Mouse (Mus musculus) MEL (cell line): Measurements from ENCODE around the gene Hyou1. TPM values are rescaled to one million over a fixed set of nuclear protein-coding genes. Genes with fewer than 3 reads are reported as not detected.
A peak's percentile ranks its signal among the peaks of the same experiment; 100 is the strongest.

ENCODE experiments used
- DNase-seq: peaks from one replicate; pipeline ENCODE4 v3.0.0; 2011; ENCODE audit warnings: low read depth, low spot score
- H3K27ac ChIP-seq: 2 replicates; pipeline ENCODE4 v1.5.1; 2012; ENCODE audit warnings: low read depth, mild to moderate bottlenecking, control low read depth, low read length, moderate library complexity; ENCODE audit not compliant: control insufficient read depth
- H3K27me3 ChIP-seq, 2 experiments: fragments of 150-350 bp in 1 of 2; sonication (generic) in 1 of 2; 2 replicates each; pipeline ENCODE4 v1.6.1; 2012; ENCODE audit warnings: low read length in 2 of 2, mild to moderate bottlenecking in 2 of 2, improper control_type of control experiment in 1 of 2, moderate library complexity in 1 of 2; ENCODE audit not compliant: insufficient read depth in 2 of 2, control insufficient read depth in 1 of 2
- H3K36me3 ChIP-seq, 2 experiments: 2 replicates each; pipeline ENCODE4 v1.6.1; 2012 to 2014; ENCODE audit warnings: low read length in 2 of 2, improper control_type of control experiment in 1 of 2, inconsistent platforms in 1 of 2, mild to moderate bottlenecking in 1 of 2; ENCODE audit not compliant: insufficient read depth in 2 of 2, control insufficient read depth in 1 of 2
- H3K4me1 ChIP-seq, 2 experiments: fragments of 150-350 bp in 1 of 2; sonication (generic) in 1 of 2; 2 replicates each; pipeline ENCODE4 v1.6.1; 2012; ENCODE audit warnings: low read length in 2 of 2, improper control_type of control experiment in 1 of 2, mild to moderate bottlenecking in 1 of 2; ENCODE audit not compliant: insufficient read depth in 2 of 2, control insufficient read depth in 1 of 2
- H3K4me3 ChIP-seq, 2 experiments: fragments of 150-350 bp in 1 of 2; sonication (generic) in 1 of 2; 2 replicates each; pipeline ENCODE4 v1.5.1; 2012; ENCODE audit warnings: low read depth in 2 of 2, low read length in 2 of 2, mild to moderate bottlenecking in 2 of 2, moderate library complexity in 2 of 2, control low read depth in 1 of 2, improper control_type of control experiment in 1 of 2; ENCODE audit not compliant: control insufficient read depth in 1 of 2, insufficient read depth in 1 of 2
- H3K79me2 ChIP-seq: 2 replicates; pipeline ENCODE4 v1.6.1; 2012; ENCODE audit warnings: mild to moderate bottlenecking, low read length, moderate library complexity; ENCODE audit not compliant: control insufficient read depth, poor library complexity, insufficient read depth
- H3K9ac ChIP-seq: 2 replicates; pipeline ENCODE4 v1.6.1; 2012; ENCODE audit warnings: low read depth, mild to moderate bottlenecking, control low read depth, low read length, moderate library complexity; ENCODE audit not compliant: control insufficient read depth, poor library complexity, severe bottlenecking
- H3K9me3 ChIP-seq: fragments of 150-350 bp; sonication (generic); replicated peaks from 2 replicates; pipeline ENCODE4 v1.6.1; 2012; ENCODE audit warnings: mild to moderate bottlenecking, low read length, improper control_type of control experiment, moderate library complexity; ENCODE audit not compliant: insufficient read depth
- BHLHE40 ChIP-seq: IDR thresholded peaks from 2 replicates; pipeline ENCODE4 v1.6.1; 2012; ENCODE audit warnings: low read depth, mild to moderate bottlenecking, inconsistent platforms, low read length, improper control_type of control experiment, borderline replicate concordance
- CHD2 ChIP-seq: IDR thresholded peaks from 2 replicates; pipeline ENCODE4 v1.6.1; 2011; ENCODE audit warnings: low read length, improper control_type of control experiment
- CTCF ChIP-seq, 3 experiments: IDR thresholded peaks in 2 of 3; conservative IDR thresholded peaks in 1 of 3; 2 replicates each; pipeline ENCODE4 v1.5.1; 2011 to 2012; ENCODE audit warnings: low read length in 3 of 3, low read depth in 2 of 3, mild to moderate bottlenecking in 2 of 3, improper control_type of control experiment in 1 of 3, inconsistent platforms in 1 of 3, mixed read lengths in 1 of 3, moderate library complexity in 1 of 3; ENCODE audit not compliant: control insufficient read depth in 1 of 3, insufficient read depth in 1 of 3, poor library complexity in 1 of 3, severe bottlenecking in 1 of 3
- E2F4 ChIP-seq: IDR thresholded peaks from 2 replicates; pipeline ENCODE4 v1.6.1; 2011; ENCODE audit warnings: low read depth, low read length, improper control_type of control experiment, borderline replicate concordance
- EP300 ChIP-seq, 2 experiments: IDR thresholded peaks; 2 replicates each; pipeline ENCODE4 v1.6.1; 2011; ENCODE audit warnings: improper control_type of control experiment in 2 of 2, low read length in 2 of 2, low read depth in 1 of 2, mild to moderate bottlenecking in 1 of 2
- ETS1 ChIP-seq: IDR thresholded peaks from 2 replicates; pipeline ENCODE4 v1.6.1; 2012; ENCODE audit warnings: low read depth, mild to moderate bottlenecking, inconsistent platforms, low read length, improper control_type of control experiment, moderate library complexity
- GABPA ChIP-seq: IDR thresholded peaks from 2 replicates; pipeline ENCODE4 v1.6.1; 2012; ENCODE audit warnings: low read depth, mild to moderate bottlenecking, inconsistent platforms, low read length, improper control_type of control experiment, moderate library complexity
- GATA1 ChIP-seq: IDR thresholded peaks from 2 replicates; pipeline ENCODE4 v1.6.1; 2011; ENCODE audit warnings: low read depth, low read length, improper control_type of control experiment
- KAT2A ChIP-seq: conservative IDR thresholded peaks from 2 replicates; pipeline ENCODE4 v1.6.1; 2012; ENCODE audit warnings: low read depth, low read length, improper control_type of control experiment, inconsistent platforms
- MAFK ChIP-seq: IDR thresholded peaks from 2 replicates; pipeline ENCODE4 v1.6.1; 2011; ENCODE audit warnings: low read depth, mild to moderate bottlenecking, low read length, improper control_type of control experiment, borderline replicate concordance
- MXI1 ChIP-seq: IDR thresholded peaks from 2 replicates; pipeline ENCODE4 v1.6.1; 2011; ENCODE audit warnings: mild to moderate bottlenecking, low read depth, low read length, improper control_type of control experiment
- MYB ChIP-seq: IDR thresholded peaks from 2 replicates; pipeline ENCODE4 v1.6.1; 2011; ENCODE audit warnings: mild to moderate bottlenecking, low read depth, low read length, improper control_type of control experiment
- NRF1 ChIP-seq: IDR thresholded peaks from 2 replicates; pipeline ENCODE4 v1.6.1; 2014; ENCODE audit warnings: low read depth, mild to moderate bottlenecking, inconsistent platforms, low read length, improper control_type of control experiment, moderate library complexity; ENCODE audit not compliant: poor library complexity, insufficient read depth, severe bottlenecking
- POLR2A ChIP-seq, 2 experiments: IDR thresholded peaks; 2 replicates each; pipeline ENCODE4 v1.6.1; 2011 to 2012; ENCODE audit warnings: low read length in 2 of 2, mild to moderate bottlenecking in 2 of 2, control low read depth in 1 of 2, improper control_type of control experiment in 1 of 2, low read depth in 1 of 2, moderate library complexity in 1 of 2; ENCODE audit not compliant: control insufficient read depth in 1 of 2, insufficient read depth in 1 of 2, poor library complexity in 1 of 2
- POLR2AphosphoS2 ChIP-seq: IDR thresholded peaks from 2 replicates; pipeline ENCODE4 v1.6.1; 2011; ENCODE audit warnings: low read length, improper control_type of control experiment
- RAD21 ChIP-seq: IDR thresholded peaks from 2 replicates; pipeline ENCODE4 v1.6.1; 2011; ENCODE audit warnings: mild to moderate bottlenecking, low read depth, low read length, improper control_type of control experiment
- RCOR1 ChIP-seq: IDR thresholded peaks from 2 replicates; pipeline ENCODE4 v1.6.1; 2012; ENCODE audit warnings: low read depth, mild to moderate bottlenecking, inconsistent platforms, low read length, improper control_type of control experiment
- SIN3A ChIP-seq: IDR thresholded peaks from 2 replicates; pipeline ENCODE4 v1.6.1; 2012; ENCODE audit warnings: low read length, improper control_type of control experiment, inconsistent platforms
- SMC3 ChIP-seq: IDR thresholded peaks from 2 replicates; pipeline ENCODE4 v1.6.1; 2011; ENCODE audit warnings: low read depth, low read length, improper control_type of control experiment
- TAL1 ChIP-seq: IDR thresholded peaks from 2 replicates; pipeline ENCODE4 v1.6.1; 2012; ENCODE audit warnings: mild to moderate bottlenecking, inconsistent platforms, low read length, moderate library complexity, mixed read lengths
- TBP ChIP-seq: IDR thresholded peaks from 2 replicates; pipeline ENCODE4 v1.8.0; 2011; ENCODE audit warnings: low read depth, low read length, improper control_type of control experiment
- TCF12 ChIP-seq: IDR thresholded peaks from 2 replicates; pipeline ENCODE4 v1.6.1; 2014; ENCODE audit warnings: low read depth, mild to moderate bottlenecking, inconsistent platforms, low read length, improper control_type of control experiment, moderate library complexity
- USF1 ChIP-seq: IDR thresholded peaks from 2 replicates; pipeline ENCODE4 v1.6.1; 2014; ENCODE audit warnings: low read depth, mild to moderate bottlenecking, inconsistent platforms, low read length, improper control_type of control experiment, moderate library complexity
- ZKSCAN1 ChIP-seq: IDR thresholded peaks from 2 replicates; pipeline ENCODE4 v1.6.1; 2012; ENCODE audit warnings: low read depth, mild to moderate bottlenecking, inconsistent platforms, low read length, improper control_type of control experiment, moderate library complexity
- polyA plus RNA-seq, 2 experiments: library from polyadenylated mRNA; stranded (reverse) in 1 of 2; unstranded in 1 of 2; fragments of >175 nt in 1 of 2; fragments of >200 nt in 1 of 2; gene quantifications; 2 replicates each; pipeline versions ENCODE4 v1.2.1 to v1.2.4; 2012; ENCODE audit warnings: low replicate concordance in 2 of 2, low read depth in 1 of 2; ENCODE audit not compliant: insufficient read length in 2 of 2, insufficient read depth in 1 of 2, missing spikeins in 1 of 2
- total RNA-seq: library from RNA; depleted of rRNA; stranded (reverse); fragments of 300-350 nt; gene quantifications from 2 replicates; pipeline ENCODE4 v1.2.3, GENCODE M21; 2012

Hyou1 gene
- total and polyA plus RNA-seq, 3 experiments, result 160 to 186 TPM; not detected in 1

GRCm38 (mm10) chr9:44411601-44412130, 32.4 kb downstream of the Hyou1 start (continued):
- TF ChIP-seq ETS1 (no peak), SIN3A (no peak; the same call in 1 of the 2 replicates), SMC3 (no peak), MAFK (no peak), RAD21 (no peak)

- peak; percentile 81 for DNase-seq
- peaks cover 6 to 44% of the 10 kb centered on the region in 2 experiments; a peak in 3 of 4 replicates for H3K36me3 ChIP-seq
- peaks cover 24% of the 10 kb centered on the region for H3K79me2 ChIP-seq
- no peaks in the 10 kb centered on the region for H3K27me3 ChIP-seq
- H3K9ac ChIP-seq, result no peak overlapping the region
- TF ChIP-seq TCF12, result peak; percentile 89
- TF ChIP-seq USF1, result no peak
- no peak for TF ChIP-seq ZKSCAN1
- TF ChIP-seq TAL1, result peak; percentile 37
- peak; percentile 78 for TF ChIP-seq RCOR1
- no peak for TF ChIP-seq MXI1
- no peak for TF ChIP-seq KAT2A
- no peak; the same call in 1 of the 2 replicates for TF ChIP-seq CHD2
- no peak for TF ChIP-seq BHLHE40
- TF ChIP-seq NRF1, result no peak
- TF ChIP-seq GATA1, result peak; percentile 93
- TF ChIP-seq ETS1, result peak; percentile 75
- TF ChIP-seq POLR2AphosphoS2, result peak; percentile 88
- no peak for TF ChIP-seq TBP
- peak in 1 of 2 experiments; percentile 43; a peak in 1 of 4 replicates for TF ChIP-seq POLR2A (IDR thresholded peaks at IDR 0.05; ENCODE audit: control insufficient read depth in 1 of 2, insufficient read depth in 1 of 2, low read depth in 1 of 2, low read length in 2 of 2, poor library complexity in 1 of 2)
- peak; percentile 70 for TF ChIP-seq SIN3A
- no peak for TF ChIP-seq GABPA
- TF ChIP-seq EP300 (IDR thresholded peaks at IDR 0.05; ENCODE audit: low read depth in 1 of 2, low read length in 2 of 2), result peak; percentile 78 to 89
- no peak for TF ChIP-seq CTCF (IDR thresholded peaks at IDR 0.05 in 2 of 3, conservative IDR thresholded peaks at IDR 0.05 in 1 of 3; ENCODE audit: control insufficient read depth in 1 of 3, insufficient read depth in 1 of 3, low read depth in 2 of 3, low read length in 3 of 3, poor library complexity in 1 of 3, severe bottlenecking in 1 of 3)
- no peak for TF ChIP-seq E2F4
- TF ChIP-seq MYB, result no peak; the same call in 1 of the 2 replicates
- H3K4me1 ChIP-seq, result peaks cover 0 to 35% of the 10 kb centered on the region in 2 experiments; a peak in 2 of 4 replicates
- peak overlapping the region; percentile 72 for H3K27ac ChIP-seq
- H3K9me3 ChIP-seq, result no peaks in the 10 kb centered on the region
- no peak overlapping the region for H3K4me3 ChIP-seq
Observed at GRCm38 (mm10) chr9:44412306-44412705, 33.0 kb downstream of the Hyou1 start.
